Mouse (Mus musculus) CH12.LX (cell line): ENCODE data around the gene Tln2. TPM values are rescaled to one million over a fixed set of nuclear protein-coding genes. Genes with fewer than 3 reads are reported as not detected.

Experiments
- DNase-seq: peaks from one replicate; pipeline ENCODE4 v3.0.0-alpha.2; 2013; ENCODE audit errors: extremely low read depth
- H3K27ac ChIP-seq: 2 replicates; pipeline ENCODE4 v1.5.1; 2012; ENCODE audit warnings: low read depth, mild to moderate bottlenecking, control low read depth, moderate library complexity; ENCODE audit not compliant: insufficient read depth
- H3K27me3 ChIP-seq: replicated peaks from 2 replicates; pipeline ENCODE3; 2012; ENCODE audit warnings: inconsistent platforms
- H3K36me3 ChIP-seq, 2 experiments: replicated peaks in 1 of 2; 2 replicates each; pipeline versions ENCODE3 to v1.6.1; 2012; ENCODE audit warnings: inconsistent platforms in 1 of 2, low read length in 1 of 2, mild to moderate bottlenecking in 1 of 2, mixed read lengths in 1 of 2, moderate library complexity in 1 of 2; ENCODE audit not compliant: control insufficient read depth in 1 of 2, insufficient read depth in 1 of 2
- H3K4me1 ChIP-seq, 2 experiments: 2 replicates each; pipeline ENCODE4 v1.6.1; 2012; ENCODE audit warnings: inconsistent platforms in 1 of 2, moderate library complexity in 1 of 2; ENCODE audit not compliant: insufficient read depth in 2 of 2, control insufficient read depth in 1 of 2
- H3K4me2 ChIP-seq: 2 replicates; pipeline ENCODE4 v1.6.1; 2012; ENCODE audit warnings: low read depth, mild to moderate bottlenecking, control low read depth; ENCODE audit not compliant: poor library complexity, insufficient read depth, severe bottlenecking
- H3K4me3 ChIP-seq, 3 experiments: fragments of 150-350 bp in 1 of 3; sonication (generic) in 1 of 3; replicated peaks in 1 of 3; 2 replicates each; pipeline versions ENCODE3 to v1.5.1; 2011 to 2012; ENCODE audit warnings: low read depth in 2 of 3, low read length in 2 of 3, mild to moderate bottlenecking in 2 of 3, moderate library complexity in 2 of 3, control low read depth in 1 of 3, improper control_type of control experiment in 1 of 3, inconsistent platforms in 1 of 3, mixed read lengths in 1 of 3; ENCODE audit not compliant: poor library complexity in 1 of 3
- H3K79me2 ChIP-seq: replicated peaks from 2 replicates; pipeline ENCODE4 v1.6.1; 2012; ENCODE audit warnings: mild to moderate bottlenecking, moderate library complexity; ENCODE audit not compliant: control insufficient read depth, poor library complexity, insufficient read depth, severe bottlenecking; ENCODE audit errors: extremely low read depth
- H3K9ac ChIP-seq: 2 replicates; pipeline ENCODE4 v1.6.1; 2012; ENCODE audit warnings: low read depth, mild to moderate bottlenecking, control low read depth, moderate library complexity; ENCODE audit not compliant: insufficient read depth
- H3K9me3 ChIP-seq: replicated peaks from 2 replicates; pipeline ENCODE3; 2012; ENCODE audit warnings: low read length, inconsistent platforms, mixed read lengths
- BHLHE40 ChIP-seq: IDR thresholded peaks from 2 replicates; pipeline ENCODE4 v1.6.1; 2011; ENCODE audit warnings: mild to moderate bottlenecking, low read depth, low read length, improper control_type of control experiment
- CHD1 ChIP-seq: IDR thresholded peaks from 2 replicates; pipeline ENCODE4 v1.6.1; 2012; ENCODE audit warnings: low read depth, low read length, improper control_type of control experiment, inconsistent platforms
- CHD2 ChIP-seq: IDR thresholded peaks from 2 replicates; pipeline ENCODE4 v1.6.1; 2011; ENCODE audit warnings: low read length, improper control_type of control experiment
- CTCF ChIP-seq, 2 experiments: IDR thresholded peaks in 1 of 2; conservative IDR thresholded peaks in 1 of 2; 2 replicates each; pipeline ENCODE4 v1.5.1; 2011 to 2012; ENCODE audit warnings: low read depth in 2 of 2, low read length in 2 of 2, improper control_type of control experiment in 1 of 2, inconsistent platforms in 1 of 2, mild to moderate bottlenecking in 1 of 2, moderate library complexity in 1 of 2
- E2F4 ChIP-seq: IDR thresholded peaks from 2 replicates; pipeline ENCODE4 v1.6.1; 2011; ENCODE audit warnings: low read depth, low read length, improper control_type of control experiment; ENCODE audit not compliant: insufficient replicate concordance
- ELF1 ChIP-seq: IDR thresholded peaks from 2 replicates; pipeline ENCODE4 v1.6.1; 2014; ENCODE audit warnings: low read depth, mild to moderate bottlenecking, inconsistent platforms, low read length, improper control_type of control experiment
- GABPA ChIP-seq: IDR thresholded peaks from 2 replicates; pipeline ENCODE4 v1.6.1; 2012; ENCODE audit warnings: low read depth, low read length, improper control_type of control experiment, inconsistent platforms; ENCODE audit not compliant: insufficient replicate concordance
- HCFC1 ChIP-seq: IDR thresholded peaks from 2 replicates; pipeline ENCODE4 v1.6.1; 2012; ENCODE audit warnings: low read depth, mild to moderate bottlenecking, inconsistent platforms, low read length, improper control_type of control experiment
- IRF4 ChIP-seq: IDR thresholded peaks from 2 replicates; pipeline ENCODE4 v1.6.1; 2014; ENCODE audit warnings: low read depth, mild to moderate bottlenecking, inconsistent platforms, low read length, improper control_type of control experiment
- JUN ChIP-seq: IDR thresholded peaks from 2 replicates; pipeline ENCODE4 v1.6.1; 2011; ENCODE audit warnings: low read depth, mild to moderate bottlenecking, low read length, improper control_type of control experiment, moderate library complexity; ENCODE audit not compliant: insufficient read depth
- MAFK ChIP-seq: IDR thresholded peaks from 2 replicates; pipeline ENCODE4 v1.6.1; 2011; ENCODE audit warnings: low read length, improper control_type of control experiment; ENCODE audit not compliant: insufficient replicate concordance
- MAX ChIP-seq: IDR thresholded peaks from 2 replicates; pipeline ENCODE4 v1.6.1; 2011; ENCODE audit warnings: low read length, improper control_type of control experiment
- MAZ ChIP-seq: IDR thresholded peaks from 2 replicates; pipeline ENCODE4 v1.6.1; 2012; ENCODE audit warnings: low read depth, mild to moderate bottlenecking, inconsistent platforms, low read length, improper control_type of control experiment, moderate library complexity
- MEF2A ChIP-seq: IDR thresholded peaks from 2 replicates; pipeline ENCODE4 v1.6.1; 2014; ENCODE audit warnings: low read depth, mild to moderate bottlenecking, inconsistent platforms, low read length, improper control_type of control experiment, borderline replicate concordance
- MXI1 ChIP-seq: IDR thresholded peaks from 2 replicates; pipeline ENCODE4 v1.6.1; 2011; ENCODE audit warnings: mild to moderate bottlenecking, low read depth, low read length, improper control_type of control experiment
- MYC ChIP-seq: IDR thresholded peaks from 2 replicates; pipeline ENCODE4 v1.6.1; 2011; ENCODE audit warnings: low read depth, mild to moderate bottlenecking, improper control_type of control experiment, low read length
- PAX5 ChIP-seq: IDR thresholded peaks from 2 replicates; pipeline ENCODE4 v1.6.1; 2012; ENCODE audit warnings: low read length, inconsistent platforms, mixed read lengths
- POLR2A ChIP-seq: IDR thresholded peaks from 2 replicates; pipeline ENCODE4 v1.6.1; 2011; ENCODE audit warnings: low read depth, mild to moderate bottlenecking, improper control_type of control experiment, low read length
- RAD21 ChIP-seq: IDR thresholded peaks from 2 replicates; pipeline ENCODE4 v1.6.1; 2011; ENCODE audit warnings: low read depth, mild to moderate bottlenecking, low read length, improper control_type of control experiment, moderate library complexity
- SIN3A ChIP-seq: IDR thresholded peaks from 2 replicates; pipeline ENCODE4 v1.6.1; 2012; ENCODE audit warnings: low read length, improper control_type of control experiment, inconsistent platforms
- TBP ChIP-seq: conservative IDR thresholded peaks from 2 replicates; pipeline ENCODE4 v1.6.1; 2011; ENCODE audit warnings: low read depth, low read length, improper control_type of control experiment
- USF1 ChIP-seq: IDR thresholded peaks from 2 replicates; pipeline ENCODE4 v1.6.1; 2014; ENCODE audit warnings: low read depth, mild to moderate bottlenecking, inconsistent platforms, low read length, improper control_type of control experiment
- ZNF384 ChIP-seq: IDR thresholded peaks from 2 replicates; pipeline ENCODE4 v1.6.1; 2012; ENCODE audit warnings: low read depth, low read length, improper control_type of control experiment, inconsistent platforms
- dilution Hi-C: fragments of 300-500 bp; cut with MboI; formaldehyde crosslinking; loops from 2 replicates; pipeline ENCODE4 v1.14.3; 2020; ENCODE audit warnings: low sequenced_read_pairs; ENCODE audit not compliant: extremely low pct_unique_long_range_greater_than_20kb, extremely low pct_ligation_motif_present
- in situ Hi-C: fragments of 300-500 bp; cut with MboI; formaldehyde crosslinking; loops from 3 replicates; pipeline ENCODE4 v1.14.3; 2019; ENCODE audit warnings: low sequenced_read_pairs, low pct_ligation_motif_present, low pct_unique_long_range_greater_than_20kb, mixed read lengths
- polyA plus RNA-seq: library from polyadenylated mRNA; unstranded; fragments of >175 nt; gene quantifications from 2 replicates; pipeline ENCODE4 v1.2.1, GENCODE M21; 2012; ENCODE audit warnings: low read depth; ENCODE audit not compliant: insufficient read length
- total RNA-seq, 2 experiments: library from RNA; depleted of rRNA; stranded (reverse); fragments of 300-350 nt in 1 of 2; fragments of >200 nt in 1 of 2; gene quantifications; 2 replicates each; pipeline ENCODE4 v1.2.3; 2012 to 2014

Gene Tln2
- total and polyA plus RNA-seq, 3 experiments, result 2.6 to 4.4 (median 4.4) TPM

DNA sequence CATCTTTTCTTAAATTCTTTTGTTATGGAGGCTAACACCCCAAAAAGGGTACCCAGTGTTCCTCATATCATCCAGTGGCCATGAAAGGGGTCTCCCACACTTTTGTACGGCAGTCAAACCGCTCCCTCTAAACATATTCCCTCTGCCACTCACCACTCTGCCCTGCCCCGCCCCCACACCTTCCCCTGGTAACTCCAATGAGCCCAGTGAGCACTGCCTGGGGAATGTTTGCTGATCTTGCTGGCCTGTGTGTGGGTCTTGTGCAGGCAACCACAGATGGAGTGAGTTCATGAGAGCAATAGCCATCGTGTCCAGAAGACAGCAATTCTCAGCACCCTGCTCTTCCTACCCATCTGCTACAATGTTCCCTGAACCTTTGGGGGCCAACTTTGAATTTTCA lies 354.3 kb downstream of the Tln2 start:
- dilution Hi-C loops, result no loop called here
- no peak overlapping the region for H3K9ac ChIP-seq
- no peak for DNase-seq
- in situ Hi-C loops, result no loop called here
- H3K27ac ChIP-seq, result no peak overlapping the region
- H3K27me3 ChIP-seq, result no peaks in the 10 kb centered on the region
- no peak overlapping the region for H3K4me2 ChIP-seq
- TF ChIP-seq MEF2A (no peak), TBP (no peak), ELF1 (no peak), HCFC1 (no peak), JUN (no peak), MAZ (no peak), BHLHE40 (no peak)
- no peaks in the 10 kb centered on the region for H3K36me3 ChIP-seq
- no peak overlapping the region for H3K4me3 ChIP-seq
- H3K4me1 ChIP-seq, result peaks cover 2 to 17% of the 10 kb centered on the region in 2 experiments; a peak in 2 of 4 replicates
- H3K79me2 ChIP-seq, result no peaks in the 10 kb centered on the region
- H3K9me3 ChIP-seq, result no peaks in the 10 kb centered on the region

DNA sequence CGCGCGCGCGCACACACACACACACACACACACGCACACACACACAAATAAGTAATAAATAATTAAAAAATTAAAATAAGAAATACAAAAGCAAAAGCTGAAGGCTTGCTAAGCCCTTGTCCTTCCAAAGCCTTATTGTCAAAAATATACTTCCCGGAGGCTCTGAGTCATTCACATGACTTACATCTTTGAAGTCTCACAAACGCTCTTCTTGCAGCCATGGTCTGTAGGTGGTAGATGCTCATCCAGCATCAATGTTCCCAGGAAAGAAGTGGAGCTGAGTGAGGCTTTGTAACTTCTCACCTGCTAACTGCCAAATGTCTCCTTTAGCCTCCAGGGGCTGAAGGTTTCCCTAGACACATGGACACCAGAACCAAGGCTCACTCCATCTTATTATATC lies 362.9 kb downstream of the Tln2 start:
- no peak for TF ChIP-seq MEF2A
- TF ChIP-seq RAD21, result no peak
- TF ChIP-seq CHD1, result no peak
- no peak for TF ChIP-seq PAX5
- no peak for TF ChIP-seq IRF4
- no peak for TF ChIP-seq MAFK
- no peak for TF ChIP-seq USF1
- TF ChIP-seq BHLHE40, result no peak
- no peak for TF ChIP-seq CHD2
- no peak for TF ChIP-seq SIN3A
- no peak for TF ChIP-seq MAZ
- no peak for TF ChIP-seq ZNF384
- TF ChIP-seq CTCF (conservative IDR thresholded peaks at IDR 0.05 in 1 of 2, IDR thresholded peaks at IDR 0.05 in 1 of 2; ENCODE audit: low read depth in 2 of 2, low read length in 2 of 2), result no peak
- no peak for TF ChIP-seq MYC
- TF ChIP-seq POLR2A, result no peak
- no peak for TF ChIP-seq MAX
- no peak for TF ChIP-seq E2F4
- no peak for TF ChIP-seq MXI1
- TF ChIP-seq GABPA, result no peak
- no peaks in the 10 kb centered on the region for H3K27me3 ChIP-seq
- no peak overlapping the region for H3K27ac ChIP-seq
- no peaks in the 10 kb centered on the region for H3K9me3 ChIP-seq
- no peaks in the 10 kb centered on the region for H3K79me2 ChIP-seq
- no peak overlapping the region for H3K9ac ChIP-seq
- H3K4me3 ChIP-seq, result no peak overlapping the region
- no peaks in the 10 kb centered on the region for H3K4me1 ChIP-seq
- no peaks in the 10 kb centered on the region for H3K36me3 ChIP-seq
- H3K4me2 ChIP-seq, result no peak overlapping the region
- no peak for DNase-seq
- in situ Hi-C loops (no loop called here), dilution Hi-C loops (no loop called here)
